Mouse (Mus musculus): ENCODE measurements around the gene Hydin. TPM values are rescaled to one million over a fixed set of nuclear protein-coding genes. Genes with fewer than 3 reads are reported as not detected.

Gene Hydin
- polyA plus RNA-seq, 1 experiment from 2014 or later: 0.10 TPM

DNA sequence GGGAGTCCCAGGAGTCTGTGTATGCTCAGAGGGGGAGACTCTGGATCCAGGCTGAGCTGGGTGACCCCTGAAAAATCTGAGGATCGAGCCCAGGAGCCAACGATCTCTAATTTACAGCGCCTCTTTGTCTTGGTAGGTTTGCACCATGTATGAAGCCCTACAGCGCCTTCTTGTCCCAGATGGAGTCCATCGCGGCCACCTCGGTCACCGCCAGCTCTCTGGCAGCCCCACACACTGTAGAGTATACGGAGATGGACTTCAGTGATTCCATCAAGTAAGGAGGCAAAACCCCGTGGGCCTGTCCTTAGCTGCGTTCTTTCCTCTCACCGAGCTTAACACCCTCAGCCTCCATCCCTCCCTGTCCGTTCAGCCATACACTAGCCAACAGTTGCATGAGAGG is 218.5 kb downstream of the Hydin start:
- CTCF ChIA-PET: interaction anchor here (1.5 kb wide), 1 partner anchor 23 kb away, joined by 3 read pairs; no protein-coding TSS in a partner anchor
- ATAC-seq (no peak), DNase-seq (ENCODE audit: low read depth, low spot score) (no peak)
- in situ Hi-C loops (cut with MboI; ENCODE audit: low pct_unique_long_range_greater_than_20kb): no loop called here
- POLR2A ChIA-PET: no interaction called here
- H3K27me3 ChIP-seq: peaks cover 33% of the 10 kb centered on the region
- TF ChIP-seq CTCF (IDR thresholded peaks at IDR 0.05): no peak

DNA sequence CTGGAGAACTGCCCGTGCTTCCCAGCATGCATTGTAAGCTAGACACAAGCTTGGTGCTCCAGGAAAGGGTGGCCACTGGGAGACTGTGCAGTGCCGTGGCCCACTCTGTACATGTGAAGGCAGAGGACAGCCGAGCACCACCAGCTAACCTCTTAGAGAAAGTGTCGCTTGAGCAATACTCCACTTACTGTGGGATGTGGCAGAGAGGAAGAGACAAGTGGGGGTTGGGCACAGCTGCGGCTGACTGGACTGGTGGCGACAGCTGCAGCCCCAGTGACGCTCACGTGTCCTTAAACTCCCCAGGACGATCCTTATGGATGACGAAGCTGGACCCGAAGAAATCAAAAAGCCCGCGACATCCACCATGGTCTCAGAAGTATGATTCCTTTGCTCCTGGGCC is 219.2 kb downstream of the Hydin start:
- in situ Hi-C loops (cut with MboI; ENCODE audit: low pct_unique_long_range_greater_than_20kb): no loop called here
- ChIA-PET CTCF (interaction anchor here (1.5 kb wide), 1 partner anchor 22 kb away, joined by 3 read pairs; no protein-coding TSS in a partner anchor), POLR2A (no interaction called here)
- no peak for ATAC-seq
- no peak for TF ChIP-seq CTCF (IDR thresholded peaks at IDR 0.05)
- H3K27me3 ChIP-seq: peaks cover 25% of the 10 kb centered on the region
- DNase-seq (ENCODE audit: low read depth, low spot score): no peak

DNA sequence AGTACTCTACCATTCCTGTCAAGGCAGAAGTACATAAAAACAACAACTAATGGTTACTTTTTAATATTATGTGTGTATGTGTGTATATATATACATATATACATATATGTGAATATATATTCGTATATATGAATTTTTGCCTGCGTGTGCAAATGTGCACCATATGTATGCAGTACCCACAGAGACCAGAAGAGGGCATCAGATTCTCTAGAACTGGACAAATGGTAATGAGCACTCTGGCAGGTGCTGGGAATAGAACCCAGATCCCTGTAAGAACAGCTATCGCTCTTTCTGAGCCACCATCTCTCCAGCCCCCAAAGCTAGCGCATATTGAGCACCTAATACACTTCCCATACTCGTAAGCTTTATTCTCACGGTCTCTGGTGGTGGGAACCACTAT is 220.9 kb downstream of the Hydin start:
- DNase-seq (ENCODE audit: low read depth, low spot score): no peak
- POLR2A ChIA-PET: no interaction called here
- peaks cover 21% of the 10 kb centered on the region for H3K27me3 ChIP-seq
- CTCF ChIA-PET: no interaction called here
- TF ChIP-seq CTCF (IDR thresholded peaks at IDR 0.05): no peak
- in situ Hi-C loops (cut with MboI; ENCODE audit: low pct_unique_long_range_greater_than_20kb): no loop called here
- ATAC-seq: no peak

GRCm38 (mm10) chr8:110489344-110489743 is 222.6 kb downstream of the Hydin start:
- ChIA-PET CTCF (no interaction called here), POLR2A (no interaction called here)
- peaks cover 10% of the 10 kb centered on the region for H3K27me3 ChIP-seq
- peak; percentile 62 for TF ChIP-seq CTCF (IDR thresholded peaks at IDR 0.05)
- no peak for DNase-seq (ENCODE audit: low read depth, low spot score)
- in situ Hi-C loops (cut with MboI; ENCODE audit: low pct_unique_long_range_greater_than_20kb): no loop called here
- ATAC-seq: no peak

GRCm38 (mm10) chr8:110491118-110491517 is 224.3 kb downstream of the Hydin start:
- no peak for ATAC-seq
- DNase-seq (ENCODE audit: low read depth, low spot score): no peak
- in situ Hi-C loops (cut with MboI; ENCODE audit: low pct_unique_long_range_greater_than_20kb): no loop called here
- CTCF ChIA-PET: no interaction called here
- POLR2A ChIA-PET: no interaction called here
- no peak for TF ChIP-seq CTCF (IDR thresholded peaks at IDR 0.05)
- H3K27me3 ChIP-seq: peaks cover 16% of the 10 kb centered on the region

- in situ Hi-C loops (cut with MboI; ENCODE audit: low pct_unique_long_range_greater_than_20kb): no loop called here
- ChIA-PET POLR2A (no interaction called here), CTCF (no interaction called here)
- no peak for TF ChIP-seq CTCF (IDR thresholded peaks at IDR 0.05)
- ATAC-seq: no peak
- H3K27me3 ChIP-seq: peaks cover 34% of the 10 kb centered on the region
- no peak for DNase-seq (ENCODE audit: low read depth, low spot score)
These were observed 229.5 kb downstream of the Hydin start for GRCm38 (mm10) chr8:110496286-110496685.

GRCm38 (mm10) chr8:110500253-110500652 is 233.5 kb downstream of the Hydin start:
- CTCF ChIA-PET: no interaction called here
- in situ Hi-C loops (cut with MboI; ENCODE audit: low pct_unique_long_range_greater_than_20kb): no loop called here
- POLR2A ChIA-PET: no interaction called here
- ATAC-seq: no peak
- peaks cover 44% of the 10 kb centered on the region for H3K27me3 ChIP-seq
- no peak for TF ChIP-seq CTCF (IDR thresholded peaks at IDR 0.05)
- DNase-seq (ENCODE audit: low read depth, low spot score): no peak

DNA sequence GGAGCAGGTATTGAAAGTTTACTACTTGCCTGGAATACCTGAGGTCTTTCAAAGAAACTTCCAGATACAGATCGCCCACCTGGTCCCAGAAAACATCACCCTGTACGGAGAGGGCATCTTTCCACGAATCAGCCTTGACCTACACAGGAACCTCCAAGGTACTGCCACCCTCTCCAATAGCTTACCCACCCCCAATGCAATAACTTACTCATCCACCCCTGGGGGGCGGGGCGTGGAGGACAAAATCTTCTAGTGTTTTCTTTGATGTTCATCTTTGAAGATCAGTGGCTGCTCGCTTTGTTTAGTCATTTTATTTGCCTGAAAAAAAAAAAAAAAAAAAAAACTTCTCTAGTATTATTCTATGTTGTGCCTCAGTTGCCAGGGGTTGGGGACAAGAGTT is 233.9 kb downstream of the Hydin start:
- DNase-seq (ENCODE audit: low read depth, low spot score) (no peak), ATAC-seq (no peak)
- ChIA-PET POLR2A (no interaction called here), CTCF (no interaction called here)
- peaks cover 40% of the 10 kb centered on the region for H3K27me3 ChIP-seq
- no peak for TF ChIP-seq CTCF (IDR thresholded peaks at IDR 0.05)
- in situ Hi-C loops (cut with MboI; ENCODE audit: low pct_unique_long_range_greater_than_20kb): no loop called here

GRCm38 (mm10) chr8:110501330-110501729 is 234.6 kb downstream of the Hydin start:
- in situ Hi-C loops (cut with MboI; ENCODE audit: low pct_unique_long_range_greater_than_20kb): no loop called here
- ATAC-seq (no peak), DNase-seq (ENCODE audit: low read depth, low spot score) (no peak)
- TF ChIP-seq CTCF (IDR thresholded peaks at IDR 0.05): no peak
- POLR2A ChIA-PET: interaction anchor here (0.7 kb wide), 1 partner anchor 1511 kb away, joined by 3 read pairs; no protein-coding TSS in a partner anchor
- H3K27me3 ChIP-seq: peaks cover 34% of the 10 kb centered on the region
- CTCF ChIA-PET: no interaction called here

DNA sequence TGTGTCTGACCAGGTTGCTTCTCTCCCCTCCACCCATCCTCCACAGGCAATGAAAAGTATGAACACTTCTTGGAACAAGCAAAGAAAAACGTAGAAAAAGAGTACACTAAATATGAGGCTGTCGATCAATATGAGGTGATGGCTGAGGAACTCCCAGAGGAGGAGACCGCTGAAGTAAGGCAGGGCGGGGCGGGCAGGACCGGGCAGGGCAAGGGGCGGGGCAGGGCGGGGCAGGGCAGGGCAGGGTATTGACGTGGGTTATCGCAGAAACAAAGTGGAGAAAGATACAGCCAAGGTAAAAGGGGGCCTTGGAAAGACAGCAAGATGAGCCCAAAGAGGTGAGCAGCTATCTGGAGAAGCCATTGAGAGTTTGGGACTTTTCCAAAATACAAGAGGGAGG is 236.1 kb downstream of the Hydin start:
- DNase-seq (ENCODE audit: low read depth, low spot score): no peak
- TF ChIP-seq CTCF (IDR thresholded peaks at IDR 0.05): no peak
- in situ Hi-C loops (cut with MboI; ENCODE audit: low pct_unique_long_range_greater_than_20kb): no loop called here
- ChIA-PET POLR2A (no interaction called here), CTCF (no interaction called here)
- no peak for ATAC-seq
- peaks cover 31% of the 10 kb centered on the region for H3K27me3 ChIP-seq

GRCm38 (mm10) chr8:110508766-110509165 is 242.0 kb downstream of the Hydin start:
- peaks cover 14% of the 10 kb centered on the region for H3K27me3 ChIP-seq
- TF ChIP-seq CTCF (IDR thresholded peaks at IDR 0.05): no peak
- in situ Hi-C loops (cut with MboI; ENCODE audit: low pct_unique_long_range_greater_than_20kb): no loop called here
- POLR2A ChIA-PET: no interaction called here
- ATAC-seq (no peak), DNase-seq (ENCODE audit: low read depth, low spot score) (no peak)
- CTCF ChIA-PET: interaction anchor here (0.9 kb wide), 1 partner anchor 23 kb away, joined by 3 read pairs; no protein-coding TSS in a partner anchor

DNA sequence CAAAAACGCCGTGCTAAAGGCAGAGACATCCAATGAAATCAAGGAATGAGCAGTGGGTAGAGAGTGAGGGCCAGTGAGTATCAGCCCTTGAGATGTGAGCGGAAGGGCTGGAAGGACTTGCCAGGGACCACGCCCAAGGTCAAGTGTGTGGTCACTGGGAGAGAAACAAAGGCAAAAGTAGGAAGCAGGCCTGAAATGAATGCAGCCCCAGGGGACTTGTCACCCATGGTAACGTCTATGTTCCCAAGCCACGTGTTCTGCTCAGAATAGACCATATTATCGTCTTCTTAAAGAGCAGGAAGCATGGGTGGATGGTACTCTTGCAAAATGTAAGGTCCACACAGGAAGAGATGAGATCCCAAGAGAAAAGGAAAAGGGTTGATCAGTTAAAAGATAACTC is 253.0 kb downstream of the Hydin start:
- ChIA-PET POLR2A (no interaction called here), CTCF (no interaction called here)
- ATAC-seq: no peak
- DNase-seq (ENCODE audit: low read depth, low spot score): no peak
- TF ChIP-seq CTCF (IDR thresholded peaks at IDR 0.05): no peak
- H3K27me3 ChIP-seq: peaks cover 6% of the 10 kb centered on the region
- in situ Hi-C loops (cut with MboI; ENCODE audit: low pct_unique_long_range_greater_than_20kb): no loop called here

All from Patski (cell line).